Mouse (Mus musculus) macrophage (primary cell): Measurements from ENCODE around the gene Ankmy2. TPM values are rescaled to one million over a fixed set of nuclear protein-coding genes. Genes with fewer than 3 reads are reported as not detected.
A peak's percentile ranks its signal among the peaks of the same experiment; 100 is the strongest.
"Not testable (repeated sequence)": the region's sequence is repeated elsewhere in the genome, so short reads cannot be mapped to it uniquely, and the experiment has no call there.

Experiments used
- H3K27ac ChIP-seq: fragments of 350-480 bp; formaldehyde crosslinking; 2 replicates; pipeline ENCODE4 v1.9.0; 2021
- H3K36me3 ChIP-seq: fragments of 350-480 bp; formaldehyde crosslinking; 2 replicates; pipeline ENCODE4 v1.9.0; 2021; ENCODE audit errors: inconsistent target
- H3K4me3 ChIP-seq: fragments of 350-480 bp; formaldehyde crosslinking; 2 replicates; pipeline ENCODE4 v1.9.0; 2021; ENCODE audit errors: inconsistent target
- H3K79me2 ChIP-seq: fragments of 350-480 bp; formaldehyde crosslinking; 2 replicates; pipeline ENCODE4 v1.9.0; 2021; ENCODE audit errors: inconsistent target
- WGBS: methylation state at CpG from one replicate; pipeline ENCODE4 v1.1.7; 2026; ENCODE audit warnings: inconsistent platforms; ENCODE audit not compliant: missing documents; 5-methylcytosine and 5-hydroxymethylcytosine counted together
- polyA plus RNA-seq: library from polyadenylated mRNA; stranded (reverse); fragments of 250-400 nt; gene quantifications from 3 replicates; pipeline ENCODE4 v1.2.4, GENCODE M21; 2018; ENCODE audit warnings: inconsistent platforms

Ankmy2 gene
- polyA plus RNA-seq, 1 experiment from 2014 or later: 18.2 TPM

DNA sequence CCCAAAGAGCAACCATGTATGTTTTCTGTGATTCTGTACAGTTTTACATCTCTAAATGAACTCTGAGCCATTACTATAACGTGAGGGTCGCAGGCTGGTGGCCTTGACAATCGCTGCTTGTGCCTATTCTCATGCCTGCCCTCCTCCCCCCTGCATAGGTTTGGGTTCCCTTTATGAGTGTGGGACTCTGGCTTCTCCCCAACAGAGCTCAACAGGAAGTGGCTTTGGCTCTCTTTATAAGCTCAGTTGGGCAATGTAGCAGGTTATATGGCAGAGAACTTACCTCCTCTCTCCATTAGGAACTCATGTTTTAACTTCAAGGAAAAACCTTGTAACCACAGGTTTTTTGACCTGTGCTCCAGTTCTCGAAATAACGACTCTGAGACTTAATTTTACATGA, 33.4 kb downstream of the Ankmy2 start:
- Histone ChIP-seq H3K4me3 (no peak overlapping the region), H3K36me3 (peaks cover 28% of the 10 kb centered on the region), H3K27ac (no peak overlapping the region), H3K79me2 (no peaks in the 10 kb centered on the region)
- WGBS: 10% methylated on average over 5 of the region's 5 CpGs

GRCm38 (mm10) chr12:36194976-36195375, 38.1 kb downstream of the Ankmy2 start:
- H3K36me3 ChIP-seq: peaks cover 23% of the 10 kb centered on the region
- H3K4me3 ChIP-seq: no peak overlapping the region
- no peak overlapping the region for H3K27ac ChIP-seq
- 97% methylated on average over 7 of the region's 7 CpGs for WGBS
- H3K79me2 ChIP-seq: no peaks in the 10 kb centered on the region

- not testable (repeated sequence) for H3K79me2 ChIP-seq, H3K36me3 ChIP-seq, H3K4me3 ChIP-seq, H3K27ac ChIP-seq
- 61% methylated on average over 4 of the region's 5 CpGs for WGBS
Measured at GRCm38 (mm10) chr12:36205579-36206119, 48.7 kb downstream of the Ankmy2 start.

GRCm38 (mm10) chr12:36207072-36207799, 50.3 kb downstream of the Ankmy2 start:
- Histone ChIP-seq H3K4me3 (no peak overlapping the region), H3K36me3 (no peaks in the 10 kb centered on the region), H3K79me2 (no peaks in the 10 kb centered on the region), H3K27ac (no peak overlapping the region)
- 53% methylated on average over 9 of the region's 9 CpGs for WGBS

GRCm38 (mm10) chr12:36207800-36208148, 50.9 kb downstream of the Ankmy2 start:
- Histone ChIP-seq H3K36me3 (no peaks in the 10 kb centered on the region), H3K27ac (no peak overlapping the region), H3K79me2 (no peaks in the 10 kb centered on the region), H3K4me3 (no peak overlapping the region)
- WGBS: 56% methylated on average over 5 of the region's 7 CpGs

DNA sequence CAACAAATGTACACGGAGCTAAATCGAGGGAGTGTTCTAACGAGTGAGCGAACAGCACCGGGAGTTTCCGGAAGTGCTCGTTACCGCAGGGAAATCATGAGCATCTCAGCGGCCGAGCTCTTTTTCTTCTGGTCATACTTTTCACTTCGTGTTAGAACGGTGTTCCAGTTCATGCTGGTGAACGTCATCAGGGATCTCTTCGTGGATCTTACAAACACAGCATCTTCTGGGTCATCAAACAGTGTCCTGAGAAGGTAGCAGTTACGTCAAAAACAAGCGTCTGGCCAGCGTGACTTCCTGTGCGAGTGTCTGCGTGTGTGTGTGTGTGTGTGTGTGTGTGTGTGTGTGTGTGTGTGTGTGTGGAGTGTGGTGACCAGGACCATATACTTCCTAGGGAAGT, 51.5 kb downstream of the Ankmy2 start:
- Histone ChIP-seq H3K4me3 (no peak overlapping the region), H3K27ac (no peak overlapping the region), H3K79me2 (no peaks in the 10 kb centered on the region), H3K36me3 (no peaks in the 10 kb centered on the region)
- 87% methylated on average over 19 of the region's 19 CpGs for WGBS

- WGBS: 90% methylated on average over 4 of the region's 4 CpGs
Measured at GRCm38 (mm10) chr12:36210096-36210495, 53.2 kb downstream of the Ankmy2 start.

DNA sequence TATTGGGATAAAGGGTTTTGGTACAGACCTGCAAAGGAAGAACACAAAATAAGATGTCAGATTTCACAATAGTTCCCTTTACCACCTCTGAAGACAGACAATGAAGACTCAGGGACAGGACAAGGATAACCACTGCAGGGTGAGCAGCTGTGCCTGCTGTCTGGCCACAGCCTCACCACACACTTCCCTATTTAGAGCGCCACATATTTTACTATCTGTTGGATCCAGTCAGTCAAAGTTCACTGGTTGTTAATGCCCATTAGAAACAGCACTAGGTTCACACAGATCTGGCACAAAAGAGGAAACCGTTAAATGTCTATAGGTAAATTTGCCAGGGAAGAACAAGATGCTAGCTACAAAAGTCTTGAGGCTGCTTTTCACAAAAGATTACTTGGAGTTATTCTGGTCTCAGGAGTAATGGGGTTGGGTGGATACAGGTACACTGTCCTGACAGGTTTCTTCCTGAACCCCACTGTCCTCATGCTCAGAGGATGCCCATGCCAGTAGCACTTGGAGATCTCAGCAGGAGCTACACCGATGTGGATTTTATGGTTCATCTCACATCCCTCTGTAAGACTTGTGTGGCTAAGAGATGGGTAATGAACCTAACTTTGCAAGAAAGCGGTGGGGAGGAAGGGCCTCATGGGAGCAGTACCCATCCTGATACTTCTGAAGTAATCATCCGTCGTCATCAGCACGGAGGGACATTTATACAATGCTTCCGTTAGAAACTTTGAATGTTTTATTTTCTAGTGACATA, 57.7 kb downstream of the Ankmy2 start:
- Histone ChIP-seq H3K4me3 (no peak overlapping the region), H3K36me3 (no peaks in the 10 kb centered on the region), H3K27ac (no peak overlapping the region), H3K79me2 (no peaks in the 10 kb centered on the region)
- WGBS: 34% methylated on average over 8 of the region's 8 CpGs

More at GRCm38 (mm10) chr12:36210096-36210495, 53.2 kb downstream of the Ankmy2 start:
- H3K36me3 ChIP-seq: no peaks in the 10 kb centered on the region
- H3K79me2 ChIP-seq: no peaks in the 10 kb centered on the region
- H3K27ac ChIP-seq: no peak overlapping the region
- H3K4me3 ChIP-seq: no peak overlapping the region

GRCm38 (mm10) chr12:36215149-36215480, 58.2 kb downstream of the Ankmy2 start:
- 0% methylated on average over 1 of the region's 1 CpGs for WGBS
- H3K36me3 ChIP-seq: no peaks in the 10 kb centered on the region
- no peak overlapping the region for H3K4me3 ChIP-seq
- H3K79me2 ChIP-seq: no peaks in the 10 kb centered on the region
- no peak overlapping the region for H3K27ac ChIP-seq

DNA sequence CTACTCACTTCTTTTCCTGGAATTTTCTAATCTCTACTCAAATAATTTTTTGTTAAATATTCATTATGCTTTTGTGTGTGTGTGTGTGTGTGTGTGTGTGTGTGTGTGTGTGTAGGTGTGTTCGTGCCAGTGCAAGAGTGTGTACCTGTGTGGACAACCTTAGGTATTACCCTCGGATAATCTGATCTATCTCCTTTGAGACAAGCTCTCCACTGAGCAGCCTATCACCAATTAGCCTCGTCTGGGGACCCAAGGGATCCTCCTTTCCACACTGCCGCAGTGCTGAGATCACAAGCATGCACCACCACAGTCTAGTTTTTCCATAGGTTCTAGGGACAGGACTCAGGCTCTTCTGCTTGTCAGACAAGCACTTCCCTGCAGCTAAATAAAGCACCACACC, 59.3 kb downstream of the Ankmy2 start:
- WGBS: 90% methylated on average over 3 of the region's 4 CpGs
- Histone ChIP-seq H3K4me3 (peak overlapping the region; percentile 27; the same call in 1 of the 2 replicates), H3K27ac (no peak overlapping the region), H3K79me2 (no peaks in the 10 kb centered on the region), H3K36me3 (no peaks in the 10 kb centered on the region)

GRCm38 (mm10) chr12:36216905-36217304, 60.0 kb downstream of the Ankmy2 start:
- Histone ChIP-seq H3K4me3 (peak overlapping the region; percentile 27), H3K79me2 (no peaks in the 10 kb centered on the region), H3K27ac (no peak overlapping the region), H3K36me3 (no peaks in the 10 kb centered on the region)
- 10% methylated on average over 8 of the region's 10 CpGs for WGBS

GRCm38 (mm10) chr12:36224392-36224791, 67.5 kb downstream of the Ankmy2 start:
- 97% methylated on average over 4 of the region's 4 CpGs for WGBS
- H3K27ac ChIP-seq: no peak overlapping the region

GRCm38 (mm10) chr12:36231386-36231785, 74.5 kb downstream of the Ankmy2 start:
- 86% methylated on average over 2 of the region's 2 CpGs for WGBS
- H3K27ac ChIP-seq: no peak overlapping the region
- H3K4me3 ChIP-seq: no peak overlapping the region
- no peaks in the 10 kb centered on the region for H3K36me3 ChIP-seq
- H3K79me2 ChIP-seq: no peaks in the 10 kb centered on the region

More at GRCm38 (mm10) chr12:36224392-36224791, 67.5 kb downstream of the Ankmy2 start:
- H3K4me3 ChIP-seq: no peak overlapping the region
- H3K36me3 ChIP-seq: no peaks in the 10 kb centered on the region
- H3K79me2 ChIP-seq: no peaks in the 10 kb centered on the region

DNA sequence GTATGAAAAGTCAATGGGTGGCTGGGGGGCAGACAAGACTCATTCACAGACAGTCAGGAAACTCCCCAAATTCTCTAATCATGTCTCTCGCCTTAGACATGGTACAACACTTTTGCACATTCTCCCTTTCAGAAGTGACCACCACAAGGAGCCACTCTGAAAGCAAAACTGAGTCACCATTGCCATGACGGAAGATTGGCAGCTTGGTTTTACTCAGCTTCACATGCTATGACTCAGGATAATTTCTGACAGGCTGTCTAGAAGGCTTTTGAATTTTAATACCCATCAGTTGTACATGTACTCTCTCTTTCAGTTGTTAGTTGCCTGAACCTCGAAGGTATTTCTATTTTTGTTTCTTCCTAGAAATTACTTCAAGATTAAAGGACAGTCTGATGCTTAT, 84.3 kb downstream of the Ankmy2 start:
- no peaks in the 10 kb centered on the region for H3K79me2 ChIP-seq
- WGBS: 66% methylated on average over 3 of the region's 3 CpGs
- H3K27ac ChIP-seq: no peak overlapping the region
- no peak overlapping the region for H3K4me3 ChIP-seq
- H3K36me3 ChIP-seq: no peaks in the 10 kb centered on the region
